Mouse (Mus musculus): ENCODE measurements at regions not wholly inside any gene's neighbourhood (a gene's known extent, or its start where the extent isn't known, plus 50 kb on each side); places are given as distances from the start of the nearest gene placed in this dataset.

- H3K27ac ChIP-seq (replicated peaks) = no peak overlapping the region
- H3K9me3 ChIP-seq = no peaks in the 10 kb centered on the region
- H3K4me2 ChIP-seq (replicated peaks) = no peak overlapping the region
- no peaks in the 10 kb centered on the region for H3K36me3 ChIP-seq
- no peak for ATAC-seq (replicated peaks)
- 92% methylated on average over 4 of the region's 4 CpGs for WGBS
- no peak overlapping the region for H3K9ac ChIP-seq (replicated peaks)
- no peak overlapping the region for H3K4me3 ChIP-seq
- peaks cover 4% of the 10 kb centered on the region for H3K4me1 ChIP-seq
- no peaks in the 10 kb centered on the region for H3K27me3 ChIP-seq
These were observed 154.0 kb downstream of the Qrsl1 start for GRCm38 (mm10) chr10:43747541-43747940.

- H3K4me1 ChIP-seq = no peaks in the 10 kb centered on the region
- no peaks in the 10 kb centered on the region for H3K27me3 ChIP-seq
- ATAC-seq (replicated peaks) = no peak
- no peak overlapping the region for H3K9ac ChIP-seq (replicated peaks)
- WGBS = 93% methylated on average over 3 of the region's 3 CpGs
- no peak overlapping the region for H3K4me3 ChIP-seq
- H3K36me3 ChIP-seq = no peaks in the 10 kb centered on the region
- no peak overlapping the region for H3K27ac ChIP-seq (replicated peaks)
- no peak overlapping the region for H3K4me2 ChIP-seq (replicated peaks)
- H3K9me3 ChIP-seq = no peaks in the 10 kb centered on the region
These were observed 153.2 kb downstream of the Qrsl1 start for GRCm38 (mm10) chr10:43748300-43748699.

GRCm38 (mm10) chr10:43749496-43750110 is 151.9 kb downstream of the Qrsl1 start:
- Histone ChIP-seq H3K27ac (replicated peaks) (no peak overlapping the region), H3K27me3 (no peaks in the 10 kb centered on the region), H3K4me2 (replicated peaks) (no peak overlapping the region), H3K9me3 (no peaks in the 10 kb centered on the region), H3K36me3 (no peaks in the 10 kb centered on the region), H3K4me1 (no peaks in the 10 kb centered on the region), H3K9ac (replicated peaks) (no peak overlapping the region), H3K4me3 (no peak overlapping the region)
- ATAC-seq (replicated peaks) = no peak
- 94% methylated on average over 4 of the region's 4 CpGs for WGBS

DNA sequence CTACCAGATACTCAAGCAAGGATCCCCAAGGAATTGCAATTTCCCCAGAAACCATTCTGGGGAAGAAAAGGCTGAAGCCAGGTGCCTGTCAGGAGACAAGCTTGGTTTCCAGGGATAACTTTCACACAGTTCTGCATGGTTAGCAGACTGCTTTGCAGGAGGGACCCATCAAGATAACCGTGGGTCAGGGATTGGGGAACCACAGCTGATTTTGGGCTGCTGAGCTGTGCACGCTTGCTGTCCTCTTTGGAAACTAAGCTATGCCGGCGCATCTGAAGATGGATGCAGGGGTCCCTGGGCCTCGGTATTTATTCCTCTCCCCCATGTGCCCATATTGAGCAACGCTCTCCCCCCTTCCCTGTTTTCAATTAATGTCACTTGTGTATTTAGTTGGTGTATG is 151.1 kb downstream of the Qrsl1 start:
- H3K27ac ChIP-seq (replicated peaks) = no peak overlapping the region
- H3K4me2 ChIP-seq (replicated peaks) = no peak overlapping the region
- no peaks in the 10 kb centered on the region for H3K9me3 ChIP-seq
- H3K36me3 ChIP-seq = no peaks in the 10 kb centered on the region
- H3K4me1 ChIP-seq = no peaks in the 10 kb centered on the region
- no peak overlapping the region for H3K9ac ChIP-seq (replicated peaks)
- no peak for ATAC-seq (replicated peaks)
- no peaks in the 10 kb centered on the region for H3K27me3 ChIP-seq
- no peak overlapping the region for H3K4me3 ChIP-seq
- whole genome bisulfite sequencing = 95% methylated on average over 6 of the region's 6 CpGs

GRCm38 (mm10) chr10:43750854-43751253 is 150.7 kb downstream of the Qrsl1 start:
- Histone ChIP-seq H3K4me1 (no peaks in the 10 kb centered on the region), H3K27ac (replicated peaks) (no peak overlapping the region), H3K9ac (replicated peaks) (no peak overlapping the region), H3K9me3 (no peaks in the 10 kb centered on the region), H3K4me3 (no peak overlapping the region), H3K27me3 (no peaks in the 10 kb centered on the region), H3K36me3 (no peaks in the 10 kb centered on the region), H3K4me2 (replicated peaks) (no peak overlapping the region)
- WGBS = 86% methylated on average over 10 of the region's 10 CpGs
- no peak for ATAC-seq (replicated peaks)

DNA sequence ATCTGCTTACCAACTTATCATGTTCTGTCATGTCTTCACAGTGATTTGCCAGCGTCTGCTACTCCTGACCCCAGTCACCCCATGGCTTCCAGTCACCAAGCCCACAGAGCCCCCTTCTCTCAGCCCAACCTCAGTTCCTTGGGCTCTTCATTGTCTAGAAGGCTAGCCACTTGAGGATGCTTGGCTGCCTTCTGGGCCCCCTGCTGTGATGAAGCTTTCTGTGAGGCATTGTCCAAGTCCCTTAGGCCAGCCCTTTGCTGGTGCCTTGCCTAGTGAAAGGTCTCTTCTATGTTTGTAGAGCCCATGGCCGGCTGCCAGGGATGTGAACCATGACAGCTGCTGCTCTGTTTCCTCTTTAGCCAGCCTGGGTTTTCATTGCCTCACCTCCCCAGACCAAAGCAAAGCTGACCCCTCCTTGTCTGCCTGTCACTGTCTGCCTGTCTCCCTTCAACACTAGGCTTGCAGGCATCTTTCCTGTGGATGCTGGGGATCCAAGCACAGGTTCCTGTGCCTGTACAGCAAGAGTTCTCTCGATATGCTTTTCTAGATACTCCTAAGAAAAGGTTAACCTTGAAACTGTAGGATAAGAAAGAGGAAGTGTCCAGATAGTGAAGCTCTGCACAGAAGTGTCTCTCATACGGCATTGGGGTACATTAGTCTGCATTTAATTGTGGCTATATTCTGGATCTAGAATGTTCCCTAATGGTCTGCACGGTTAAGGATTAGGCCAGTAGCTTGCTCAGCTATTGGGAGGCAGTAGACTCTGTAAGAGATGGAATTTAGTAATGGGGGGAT is 149.5 kb downstream of the Qrsl1 start:
- Histone ChIP-seq H3K4me1 (no peaks in the 10 kb centered on the region), H3K4me3 (no peak overlapping the region), H3K27ac (replicated peaks) (no peak overlapping the region), H3K36me3 (no peaks in the 10 kb centered on the region), H3K4me2 (replicated peaks) (no peak overlapping the region), H3K27me3 (no peaks in the 10 kb centered on the region), H3K9ac (replicated peaks) (no peak overlapping the region), H3K9me3 (no peaks in the 10 kb centered on the region)
- no peak for ATAC-seq (replicated peaks)
- WGBS = 69% methylated on average over 5 of the region's 5 CpGs

GRCm38 (mm10) chr10:43756881-43757565 is 144.5 kb downstream of the Qrsl1 start:
- no peak for ATAC-seq (replicated peaks)
- Histone ChIP-seq H3K27ac (replicated peaks) (no peak overlapping the region), H3K4me2 (replicated peaks) (no peak overlapping the region), H3K4me1 (no peaks in the 10 kb centered on the region), H3K27me3 (no peaks in the 10 kb centered on the region), H3K36me3 (no peaks in the 10 kb centered on the region), H3K4me3 (no peak overlapping the region), H3K9ac (replicated peaks) (no peak overlapping the region), H3K9me3 (no peaks in the 10 kb centered on the region)
- WGBS = 77% methylated on average over 6 of the region's 6 CpGs

DNA sequence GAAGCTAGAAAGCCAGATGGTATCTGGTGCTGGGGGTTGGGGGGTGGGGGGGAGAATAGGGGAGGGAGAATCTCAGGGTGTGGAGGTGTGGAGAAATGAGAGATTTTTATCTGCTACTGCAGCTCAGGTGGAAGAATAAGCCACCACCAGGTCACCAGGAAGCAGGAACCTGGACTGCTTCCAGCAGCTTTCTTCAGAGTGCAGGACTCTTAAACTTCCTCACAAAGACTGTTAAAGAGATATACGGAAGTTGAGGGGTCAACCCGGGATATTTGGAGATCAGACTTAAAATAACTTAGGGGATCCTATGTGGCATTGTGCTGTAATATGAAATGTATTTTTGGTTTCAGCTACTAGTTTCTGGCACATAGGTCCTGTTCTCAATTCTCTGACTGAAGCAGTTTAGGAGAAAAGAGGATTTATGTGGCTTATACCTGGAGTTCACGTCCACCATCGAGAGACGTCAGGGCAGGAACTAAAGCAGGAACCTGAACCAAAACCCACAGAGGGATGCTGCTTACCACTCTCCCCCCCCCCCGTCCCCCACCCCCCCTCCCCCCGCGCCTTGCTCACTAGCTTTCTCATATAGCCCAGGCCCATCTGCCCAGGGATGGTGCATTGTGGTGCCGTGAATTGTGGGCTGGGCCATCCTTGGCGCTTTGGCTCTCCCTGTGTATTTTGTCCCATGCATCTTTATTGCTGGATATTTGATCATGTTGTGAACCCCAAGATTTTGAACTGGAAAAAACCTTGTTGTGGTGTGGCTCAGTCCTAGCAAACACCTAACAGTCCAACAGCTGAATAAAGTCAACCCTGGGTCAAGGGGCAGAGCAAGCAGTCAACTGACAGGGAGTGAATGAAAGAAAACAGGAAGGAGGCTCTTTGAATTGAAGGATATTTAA is 143.2 kb downstream of the Qrsl1 start:
- Histone ChIP-seq H3K36me3 (no peaks in the 10 kb centered on the region), H3K27me3 (no peaks in the 10 kb centered on the region), H3K4me3 (no peak overlapping the region), H3K9me3 (no peaks in the 10 kb centered on the region), H3K9ac (replicated peaks) (no peak overlapping the region), H3K27ac (replicated peaks) (no peak overlapping the region), H3K4me2 (replicated peaks) (no peak overlapping the region), H3K4me1 (no peaks in the 10 kb centered on the region)
- no peak for ATAC-seq (replicated peaks)
- WGBS = 91% methylated on average over 10 of the region's 10 CpGs

DNA sequence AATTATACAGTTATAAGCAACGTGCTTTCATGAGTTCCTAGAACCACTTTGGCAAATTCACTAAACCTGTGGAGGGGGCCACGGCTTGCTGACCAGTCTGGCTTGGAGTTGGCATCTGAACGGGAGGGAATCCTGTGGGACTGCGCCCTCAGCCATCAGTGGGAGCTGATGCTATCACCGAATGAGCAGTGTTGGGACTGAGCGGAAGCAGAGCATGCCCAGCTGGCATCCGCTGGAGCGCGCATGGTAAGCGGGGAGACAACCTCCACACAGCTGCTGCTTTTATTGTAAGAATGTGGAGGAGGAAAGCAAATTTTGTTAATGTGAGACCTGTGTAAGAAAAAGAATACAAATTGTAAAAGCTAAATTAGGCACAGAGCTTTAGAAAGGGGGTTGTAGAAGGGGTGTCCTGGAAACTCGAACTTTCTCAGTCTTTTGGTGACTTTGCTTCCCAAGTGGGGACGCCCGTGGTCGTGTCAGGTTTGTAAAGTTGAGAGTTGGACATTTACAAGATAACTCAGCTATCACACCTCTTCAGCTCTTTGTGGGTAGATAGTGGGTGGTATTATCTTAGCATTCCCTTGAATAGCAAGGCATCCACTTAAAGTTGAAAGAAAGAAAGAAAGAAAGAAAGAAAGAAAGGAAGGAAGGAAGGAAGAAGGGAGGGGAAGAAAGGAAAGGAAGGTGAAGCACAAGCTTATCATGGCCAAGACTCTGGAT is 142.2 kb downstream of the Qrsl1 start:
- no peaks in the 10 kb centered on the region for H3K27me3 ChIP-seq
- 85% methylated on average over 14 of the region's 14 CpGs for WGBS
- H3K36me3 ChIP-seq = no peaks in the 10 kb centered on the region
- no peaks in the 10 kb centered on the region for H3K4me1 ChIP-seq
- H3K27ac ChIP-seq (replicated peaks) = no peak overlapping the region
- H3K4me2 ChIP-seq (replicated peaks) = no peak overlapping the region
- H3K9ac ChIP-seq (replicated peaks) = no peak overlapping the region
- no peak for ATAC-seq (replicated peaks)
- H3K4me3 ChIP-seq = no peak overlapping the region
- no peaks in the 10 kb centered on the region for H3K9me3 ChIP-seq

- Histone ChIP-seq H3K9ac (replicated peaks) (no peak overlapping the region), H3K36me3 (no peaks in the 10 kb centered on the region), H3K9me3 (no peaks in the 10 kb centered on the region), H3K4me1 (no peaks in the 10 kb centered on the region), H3K4me3 (no peak overlapping the region), H3K4me2 (replicated peaks) (no peak overlapping the region), H3K27me3 (no peaks in the 10 kb centered on the region), H3K27ac (replicated peaks) (no peak overlapping the region)
- no peak for ATAC-seq (replicated peaks)
- 92% methylated on average over 5 of the region's 5 CpGs for WGBS
These were observed 141.7 kb downstream of the Qrsl1 start for GRCm38 (mm10) chr10:43759906-43760281.

DNA sequence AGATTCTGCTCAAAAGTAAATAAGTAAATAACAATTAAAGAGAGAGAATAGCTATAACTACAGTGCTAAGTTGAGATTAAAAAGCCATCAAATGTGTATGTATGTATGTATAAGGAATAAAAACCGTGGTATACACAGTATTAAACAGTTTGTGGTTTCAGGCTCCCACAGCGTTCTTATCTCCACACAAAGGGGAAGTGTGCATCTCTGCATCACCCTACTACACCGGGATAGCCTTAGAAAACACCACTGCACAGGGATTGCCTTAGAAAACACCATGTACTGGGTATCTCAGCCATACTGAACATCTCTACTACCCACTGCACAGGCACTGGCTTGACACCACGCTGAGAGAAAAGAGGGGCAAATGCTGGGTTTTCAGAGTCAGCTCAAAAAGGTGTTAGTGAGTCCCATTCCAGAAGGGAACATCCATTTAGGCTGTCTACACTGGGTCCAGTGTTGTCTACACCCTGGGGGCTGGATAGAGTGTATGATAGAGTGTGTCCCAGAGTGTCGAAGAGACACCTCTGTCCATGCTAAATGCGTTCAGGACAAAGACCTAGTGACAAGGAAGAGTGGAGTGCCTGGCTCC is 139.5 kb downstream of the Qrsl1 start:
- no peak overlapping the region for H3K4me3 ChIP-seq
- H3K27ac ChIP-seq (replicated peaks) = no peak overlapping the region
- H3K4me1 ChIP-seq = no peaks in the 10 kb centered on the region
- no peak overlapping the region for H3K4me2 ChIP-seq (replicated peaks)
- H3K9me3 ChIP-seq = no peaks in the 10 kb centered on the region
- no peaks in the 10 kb centered on the region for H3K27me3 ChIP-seq
- WGBS = 89% methylated on average over 6 of the region's 6 CpGs
- H3K36me3 ChIP-seq = no peaks in the 10 kb centered on the region
- ATAC-seq (replicated peaks) = no peak
- no peak overlapping the region for H3K9ac ChIP-seq (replicated peaks)
